Mouse (Mus musculus) right cerebral cortex, postnatal 14 days (tissue): ENCODE measurements around the gene Asic1.

Experiments used
- DNase-seq: peaks from one replicate; pipeline ENCODE4 v3.0.0; 2022

Asic1 gene

GRCm38 (mm10) chr15:99670154-99670821 lies at the start of gene Asic1:
Gene Asic1 (plus strand): TSS chr15:99670368.
- peak; percentile 71 for DNase-seq

GRCm38 (mm10) chr15:99622063-99622462 lies 48.1 kb upstream of the Asic1 start:
- DNase-seq: no peak

GRCm38 (mm10) chr15:99631618-99632017 lies 38.5 kb upstream of the Asic1 start:
- DNase-seq: no peak

GRCm38 (mm10) chr15:99634702-99635101 lies 35.5 kb upstream of the Asic1 start:
- no peak for DNase-seq

GRCm38 (mm10) chr15:99637405-99638123 lies 32.6 kb upstream of the Asic1 start:
- no peak for DNase-seq

GRCm38 (mm10) chr15:99638124-99638485 lies 32.1 kb upstream of the Asic1 start:
- DNase-seq: no peak

- no peak for DNase-seq
Observed at GRCm38 (mm10) chr15:99642622-99643021, 27.5 kb upstream of the Asic1 start.

- DNase-seq: no peak
Observed at GRCm38 (mm10) chr15:99643832-99644231, 26.3 kb upstream of the Asic1 start.

GRCm38 (mm10) chr15:99644776-99645175 lies 25.4 kb upstream of the Asic1 start:
- DNase-seq: peak; percentile 50

GRCm38 (mm10) chr15:99648326-99648725 lies 21.8 kb upstream of the Asic1 start:
- no peak for DNase-seq

- no peak for DNase-seq
Observed at GRCm38 (mm10) chr15:99649067-99649761, 21.0 kb upstream of the Asic1 start.

- no peak for DNase-seq
Observed at GRCm38 (mm10) chr15:99650304-99650703, 19.9 kb upstream of the Asic1 start.

GRCm38 (mm10) chr15:99651163-99651872 lies 18.9 kb upstream of the Asic1 start, which contains the start of gene Racgap1:
Gene Racgap1 (minus strand): TSS chr15:99651656.
- peak; percentile 97 for DNase-seq

GRCm38 (mm10) chr15:99651984-99652872 lies 17.9 kb upstream of the Asic1 start:
- DNase-seq: no peak

- no peak for DNase-seq
Observed at GRCm38 (mm10) chr15:99653291-99653690, 16.9 kb upstream of the Asic1 start.

GRCm38 (mm10) chr15:99653876-99654275 lies 16.3 kb upstream of the Asic1 start:
- DNase-seq: no peak

GRCm38 (mm10) chr15:99655956-99656355 lies 14.2 kb upstream of the Asic1 start:
- no peak for DNase-seq

GRCm38 (mm10) chr15:99658437-99658836 lies 11.7 kb upstream of the Asic1 start:
- no peak for DNase-seq

- no peak for DNase-seq
Observed at GRCm38 (mm10) chr15:99661121-99661830, 8.9 kb upstream of the Asic1 start.

- DNase-seq: no peak
Observed at GRCm38 (mm10) chr15:99662371-99662770, 7.8 kb upstream of the Asic1 start.

GRCm38 (mm10) chr15:99663964-99664599 lies 6.1 kb upstream of the Asic1 start:
- DNase-seq: no peak
